Mouse (Mus musculus) c-Kit-positive CD71-positive TER-119-positive erythroid progenitor cells, embryonic 14.5 days (primary cell): Measurements from ENCODE around the gene Dnm3.

Experiments used
- DNase-seq: peaks from one replicate; pipeline ENCODE4 v3.0.0-alpha.2; 2013; ENCODE audit warnings: low spot score

Gene Dnm3

GRCm38 (mm10) chr1:162477246-162478209, at the start of gene Dnm3:
Dnm3 (minus strand) TSS chr1:162478034.
- DNase-seq, result peak; percentile 49

- no peak for DNase-seq
Measured at GRCm38 (mm10) chr1:162515116-162515515, 37.3 kb upstream of the Dnm3 start.

DNA sequence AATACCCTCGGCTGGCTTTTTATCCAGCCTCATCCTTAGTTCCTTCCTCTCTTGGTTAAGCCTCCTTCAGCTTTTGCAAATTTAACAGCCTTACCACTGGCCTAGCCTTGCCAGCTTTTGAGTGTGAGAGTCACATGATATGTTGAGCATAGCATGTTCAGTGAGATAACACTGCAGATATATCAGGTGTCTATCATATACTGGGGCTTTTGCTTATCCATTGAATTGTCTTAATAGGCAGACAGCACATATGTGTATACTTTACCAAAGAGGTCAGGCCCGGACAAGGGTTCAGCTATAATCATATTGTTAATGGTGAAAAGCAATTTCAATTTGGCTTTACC, 32.2 kb upstream of the Dnm3 start:
- DNase-seq, result peak; percentile 18

- DNase-seq, result peak; percentile 30
Measured at GRCm38 (mm10) chr1:162509329-162510012, 31.6 kb upstream of the Dnm3 start.

- no peak for DNase-seq
Measured at GRCm38 (mm10) chr1:162508211-162509005, 30.6 kb upstream of the Dnm3 start.

GRCm38 (mm10) chr1:162506516-162506915, 28.7 kb upstream of the Dnm3 start:
- DNase-seq, result no peak

DNA sequence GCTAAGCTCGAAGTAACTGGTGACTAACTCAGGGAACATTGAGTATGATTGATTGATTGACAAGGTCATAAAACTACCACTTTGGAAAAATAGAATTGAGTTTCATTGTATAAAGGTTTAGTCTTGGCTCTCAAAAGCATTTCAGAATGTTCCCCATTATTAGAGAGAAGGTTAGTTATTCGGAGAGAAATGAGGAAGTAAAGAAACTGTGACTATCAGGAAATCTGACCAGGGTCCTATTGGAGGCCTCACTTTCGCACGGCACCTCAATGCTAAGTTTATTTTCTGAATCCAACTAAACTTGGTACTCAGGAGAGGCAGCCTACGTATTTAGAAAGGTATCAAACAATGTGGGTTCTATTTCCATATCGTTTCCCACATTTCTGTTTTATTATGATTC, 27.8 kb upstream of the Dnm3 start:
- no peak for DNase-seq

- no peak for DNase-seq
Measured at GRCm38 (mm10) chr1:162476531-162477080, 1.2 kb downstream of the Dnm3 start.

GRCm38 (mm10) chr1:162472949-162473348, 4.9 kb downstream of the Dnm3 start:
- DNase-seq, result no peak

- DNase-seq, result no peak
Measured at GRCm38 (mm10) chr1:162471089-162471488, 6.7 kb downstream of the Dnm3 start.

- DNase-seq, result no peak
Measured at GRCm38 (mm10) chr1:162469752-162470280, 8.0 kb downstream of the Dnm3 start.

- DNase-seq, result no peak
Measured at GRCm38 (mm10) chr1:162463676-162464075, 14.2 kb downstream of the Dnm3 start.

GRCm38 (mm10) chr1:162458711-162459110, 19.1 kb downstream of the Dnm3 start:
- DNase-seq, result no peak

DNA sequence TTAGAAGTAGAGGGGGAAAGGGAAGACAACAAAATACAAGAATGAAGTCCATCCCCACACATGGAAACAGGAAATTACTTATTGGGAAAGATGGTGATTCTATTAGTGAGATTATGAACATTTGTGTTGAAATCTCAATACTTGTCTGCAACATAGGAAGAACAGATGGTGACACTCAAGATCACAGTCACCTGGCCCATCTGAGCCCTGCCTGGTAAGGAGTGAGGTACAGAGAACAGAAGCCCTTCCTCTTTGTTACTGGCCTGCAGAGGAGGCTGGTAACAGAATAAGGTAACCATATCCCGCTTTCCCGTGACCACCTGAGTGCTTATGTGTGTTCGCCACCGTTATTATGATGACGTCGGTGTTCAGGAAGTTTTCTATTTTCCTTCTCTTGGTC, 21.0 kb downstream of the Dnm3 start:
- no peak for DNase-seq

- no peak for DNase-seq
Measured at GRCm38 (mm10) chr1:162456406-162456805, 21.4 kb downstream of the Dnm3 start.

DNA sequence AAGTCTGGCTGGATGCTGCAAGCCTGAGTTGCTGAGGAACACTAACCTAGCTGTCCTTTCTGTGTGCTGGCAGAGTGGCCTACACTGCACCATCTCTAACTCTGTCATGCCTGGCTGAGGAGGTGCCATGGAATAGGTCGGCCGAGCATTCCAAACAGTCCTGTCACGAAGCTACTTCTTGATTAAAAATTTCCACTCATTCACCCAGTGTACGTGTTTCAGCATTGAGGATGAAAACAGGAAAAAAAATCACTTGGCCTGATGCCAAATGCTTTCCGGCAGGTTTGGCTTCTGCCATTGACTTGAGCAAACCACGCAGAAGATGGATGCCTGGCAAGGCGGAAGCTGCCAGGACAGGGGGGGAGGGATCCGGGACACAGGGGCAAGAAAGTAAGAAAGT, 24.3 kb downstream of the Dnm3 start:
- DNase-seq, result no peak

- DNase-seq, result no peak
Measured at GRCm38 (mm10) chr1:162453030-162453429, 24.8 kb downstream of the Dnm3 start.

DNA sequence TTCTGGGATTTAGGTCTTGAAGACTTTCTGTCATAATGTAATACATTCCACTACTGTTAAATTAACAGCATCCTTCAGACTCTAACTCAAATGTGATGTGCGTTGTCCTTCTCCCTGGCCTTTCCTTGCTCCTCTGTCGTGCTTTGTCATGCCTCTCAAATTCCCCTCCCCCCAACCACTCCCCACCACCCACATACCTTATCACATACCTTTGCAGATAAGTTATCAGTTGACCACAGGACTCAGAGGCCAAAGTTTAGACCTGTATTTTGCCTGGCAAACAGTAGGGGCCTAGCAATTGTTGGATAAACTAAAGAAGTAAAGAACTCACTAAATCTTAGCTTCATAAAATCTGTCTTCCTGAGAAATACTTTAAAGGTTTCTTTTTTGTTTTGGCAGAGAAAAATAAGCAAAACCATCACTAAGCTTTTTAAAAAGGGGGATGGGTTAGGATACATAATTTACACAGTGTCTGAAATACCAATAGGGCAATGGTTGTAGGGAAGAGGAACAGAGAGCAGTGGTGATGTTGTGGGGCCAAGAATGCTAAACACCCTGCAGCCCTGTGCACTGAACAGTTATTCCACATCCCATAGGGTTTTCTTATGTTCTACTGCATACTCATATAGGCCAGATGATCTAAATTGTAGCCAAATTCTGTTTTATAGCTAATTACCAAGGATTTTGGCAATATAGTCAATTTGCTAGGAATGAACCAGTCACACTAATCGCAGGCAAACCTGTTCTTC, 28.5 kb downstream of the Dnm3 start:
- no peak for DNase-seq

GRCm38 (mm10) chr1:162444805-162445204, 33.0 kb downstream of the Dnm3 start:
- no peak for DNase-seq

- no peak for DNase-seq
Measured at GRCm38 (mm10) chr1:162439576-162439975, 38.3 kb downstream of the Dnm3 start.

DNA sequence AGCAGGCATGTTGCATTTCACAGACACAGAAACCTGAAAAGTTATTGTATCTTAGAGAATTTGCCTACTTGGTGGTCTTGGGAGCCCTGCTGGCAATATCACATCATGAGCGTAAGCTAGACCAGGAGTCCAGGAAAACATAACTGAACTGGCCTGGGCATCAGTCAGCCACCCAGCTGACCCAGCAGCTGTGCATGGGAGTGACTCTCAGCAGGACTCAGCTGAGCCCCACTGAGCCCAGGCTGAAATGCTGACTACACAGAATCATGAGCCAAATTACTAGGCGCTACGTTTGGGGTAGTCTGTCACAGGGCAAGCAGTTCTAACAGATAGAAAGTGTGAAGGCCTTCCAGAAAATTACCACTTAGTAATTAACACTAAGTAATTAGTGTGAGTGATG, 41.2 kb downstream of the Dnm3 start:
- DNase-seq, result no peak
